Mouse (Mus musculus): ENCODE results near the gene Gpi1. TPM values are rescaled to one million over a fixed set of nuclear protein-coding genes. Genes with fewer than 3 reads are reported as not detected.
"Not testable (repeated sequence)": the region's sequence is repeated elsewhere in the genome, so short reads cannot be mapped to it uniquely, and the experiment has no call there.

Gpi1 gene
- polyA plus RNA-seq, 1 experiment from 2014 or later: 245 TPM

DNA sequence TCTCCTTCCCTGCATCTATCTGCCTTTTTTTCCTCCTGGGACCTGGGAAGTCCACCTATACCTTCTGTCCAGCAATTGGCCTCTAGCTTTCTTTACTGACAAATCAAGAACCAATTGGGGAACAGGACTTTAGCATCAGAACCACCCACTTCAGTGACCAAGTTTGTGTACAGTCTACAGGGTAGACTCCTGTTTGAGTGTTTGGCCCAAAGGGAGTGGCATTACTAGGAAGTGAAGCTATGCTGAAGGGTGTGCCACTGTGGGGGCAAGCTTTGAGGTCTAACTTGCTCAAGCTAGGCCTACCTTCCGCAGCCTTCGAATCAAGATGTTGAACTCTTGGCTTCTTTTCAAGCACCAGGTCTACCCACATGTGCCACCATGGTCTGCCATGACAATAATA is 29.3 kb downstream of the Gpi1 start:
- H3K4me1 ChIP-seq: peaks cover 2% of the 10 kb centered on the region
- no peak overlapping the region for H3K27ac ChIP-seq
- H3K27me3 ChIP-seq (replicated peaks): no peaks in the 10 kb centered on the region
- no peak for ATAC-seq (replicated peaks)
- no peaks in the 10 kb centered on the region for H3K9me3 ChIP-seq
- H3K4me2 ChIP-seq: no peak overlapping the region
- no peak overlapping the region for H3K9ac ChIP-seq
- no peak overlapping the region for H3K4me3 ChIP-seq
- WGBS: 100% methylated on average over 2 of the region's 2 CpGs
- peaks cover 31% of the 10 kb centered on the region for H3K36me3 ChIP-seq (replicated peaks)

- Histone ChIP-seq H3K27ac (no peak overlapping the region), H3K4me1 (peaks cover 14% of the 10 kb centered on the region), H3K4me3 (no peak overlapping the region), H3K27me3 (replicated peaks) (no peaks in the 10 kb centered on the region), H3K36me3 (replicated peaks) (peaks cover 20% of the 10 kb centered on the region), H3K9me3 (no peaks in the 10 kb centered on the region), H3K9ac (no peak overlapping the region), H3K4me2 (no peak overlapping the region)
- ATAC-seq (replicated peaks): no peak
- WGBS: 54% methylated on average over 3 of the region's 3 CpGs
Observed at GRCm38 (mm10) chr7:34198346-34198745, 31.8 kb downstream of the Gpi1 start.

DNA sequence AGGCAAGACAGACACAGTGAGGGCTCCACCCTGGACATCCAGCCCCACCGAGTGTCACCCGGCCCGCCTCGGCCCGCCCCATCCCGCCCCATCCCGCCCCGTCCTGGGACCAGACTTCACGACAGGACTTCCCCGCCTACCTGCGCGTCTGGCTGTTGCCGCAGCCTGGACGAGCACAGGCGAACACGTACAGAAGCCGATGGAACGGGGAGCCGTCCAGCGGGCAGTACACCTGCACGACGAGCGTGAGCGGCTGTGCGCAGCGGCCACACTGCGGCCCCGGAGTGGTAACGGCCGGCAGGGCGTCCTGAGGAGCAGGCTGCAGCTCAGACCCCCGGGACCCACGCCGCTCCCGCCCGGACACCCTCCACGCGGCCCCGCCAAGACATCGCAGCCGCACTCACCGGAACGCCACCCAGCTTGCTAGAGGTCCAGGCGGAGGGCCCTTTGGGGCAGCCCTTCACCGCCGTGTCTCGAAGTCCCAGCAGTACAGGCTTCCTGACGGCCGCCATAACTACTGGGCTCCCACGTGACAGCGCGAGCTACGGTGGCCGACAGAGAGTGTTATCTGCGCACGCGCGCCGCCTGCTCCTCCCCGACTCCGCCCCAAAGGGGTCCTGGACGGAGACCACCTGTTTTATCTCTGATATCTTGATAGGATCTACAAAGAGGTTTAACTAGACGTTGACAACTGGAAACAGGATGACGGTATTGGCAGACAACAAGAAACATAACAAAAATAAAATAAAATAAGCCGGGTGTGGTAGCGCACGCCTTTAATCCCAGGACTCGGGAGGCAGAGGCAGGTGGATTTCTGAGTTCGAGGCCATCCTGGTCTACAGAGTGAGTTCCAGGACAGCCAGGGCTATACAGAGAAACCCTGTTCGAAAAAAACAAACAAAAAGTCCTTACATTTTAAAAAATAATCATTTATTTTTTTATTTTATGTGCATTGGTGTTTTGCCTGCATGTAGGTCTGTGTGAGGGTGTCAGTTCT is 33.7 kb downstream of the Gpi1 start, which contains the start of gene Pdcd2l:
TSS of gene Pdcd2l (minus strand) at position 530 of the 997 bp plus-strand sequence.
- Histone ChIP-seq H3K27ac (peak within 1 kb of the TSS; percentile 71), H3K9ac (peak within 1 kb of the TSS; percentile 89), H3K4me3 (peak within 1 kb of the TSS; percentile 69), H3K4me1 (peaks cover 14% of the 10 kb centered on the region), H3K36me3 (replicated peaks) (peaks cover 22% of the 10 kb centered on the region), H3K4me2 (peak within 1 kb of the TSS; percentile 87), H3K9me3 (no peaks in the 10 kb centered on the region), H3K27me3 (replicated peaks) (no peaks in the 10 kb centered on the region)
- ATAC-seq (replicated peaks): peak; percentile 96
- 4% methylated on average over 70 of the region's 70 CpGs for WGBS

DNA sequence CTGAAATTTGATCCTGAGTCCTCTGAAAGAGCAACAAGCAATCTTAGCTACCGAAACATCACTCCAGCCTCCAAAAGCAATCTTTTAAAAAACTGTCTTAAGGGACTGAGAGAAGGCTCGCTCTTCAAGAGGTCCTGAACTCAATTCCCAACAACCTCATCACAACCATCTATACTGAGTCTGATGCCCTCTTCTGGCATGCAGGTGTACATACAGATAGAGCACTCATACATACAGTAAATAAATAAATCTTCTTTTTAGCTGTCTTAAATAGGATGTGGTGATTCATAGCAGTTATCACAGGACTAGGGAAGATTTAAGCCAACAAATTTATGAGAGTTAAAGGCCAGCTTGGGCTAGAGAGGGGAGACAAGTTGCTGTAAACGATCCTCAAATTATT is 34.5 kb downstream of the Gpi1 start:
- no peak; the same call in 1 of the 2 replicates for ATAC-seq (replicated peaks)
- no peaks in the 10 kb centered on the region for H3K9me3 ChIP-seq
- H3K4me2 ChIP-seq: peak overlapping the region; percentile 87
- 52% methylated on average over 3 of the region's 3 CpGs for WGBS
- H3K9ac ChIP-seq: peak overlapping the region; percentile 89
- H3K4me3 ChIP-seq: peak overlapping the region; percentile 69
- H3K36me3 ChIP-seq (replicated peaks): peaks cover 16% of the 10 kb centered on the region; the same call in 1 of the 2 replicates
- H3K27ac ChIP-seq: no peak overlapping the region
- no peaks in the 10 kb centered on the region for H3K27me3 ChIP-seq (replicated peaks)
- H3K4me1 ChIP-seq: peaks cover 14% of the 10 kb centered on the region

- peaks cover 14% of the 10 kb centered on the region for H3K4me1 ChIP-seq
- ATAC-seq (replicated peaks): no peak
- no peak overlapping the region for H3K27ac ChIP-seq
- WGBS: 96% methylated on average over 6 of the region's 6 CpGs
- no peaks in the 10 kb centered on the region for H3K9me3 ChIP-seq
- H3K27me3 ChIP-seq (replicated peaks): no peaks in the 10 kb centered on the region
- no peak overlapping the region for H3K4me2 ChIP-seq
- H3K36me3 ChIP-seq (replicated peaks): peaks cover 29% of the 10 kb centered on the region
- no peak overlapping the region for H3K9ac ChIP-seq
- no peak overlapping the region for H3K4me3 ChIP-seq
Observed at GRCm38 (mm10) chr7:34192825-34193224, 37.3 kb downstream of the Gpi1 start.

DNA sequence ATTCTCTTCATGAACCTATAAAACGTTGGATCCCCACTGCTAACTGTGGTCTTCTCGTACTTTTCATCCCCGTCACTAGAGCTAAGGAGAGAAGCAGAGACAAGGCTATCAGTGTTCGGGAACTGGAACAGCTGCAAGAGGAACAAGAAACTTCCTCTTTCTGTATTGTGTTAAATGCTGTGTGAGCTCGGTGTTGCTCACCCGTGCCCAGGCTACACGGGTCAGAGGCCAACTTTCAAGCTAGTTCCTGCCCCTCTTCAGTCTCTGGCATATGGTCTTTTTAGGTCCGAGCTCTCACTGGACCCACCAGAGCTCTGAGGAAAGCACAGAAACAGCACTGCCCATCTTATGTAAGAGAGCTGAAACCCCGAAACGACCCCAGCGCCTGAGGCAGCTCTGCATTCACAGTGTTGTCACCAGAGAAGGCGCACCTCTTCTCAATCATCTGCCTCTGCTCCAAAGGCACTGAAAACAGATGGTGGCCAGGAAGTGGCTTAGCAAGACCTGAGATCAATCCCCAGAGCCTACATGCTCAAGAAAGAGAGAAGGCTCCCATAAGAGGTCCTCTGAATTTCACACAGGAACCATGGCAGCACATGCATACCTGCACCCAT is 40.7 kb downstream of the Gpi1 start:
- ATAC-seq (replicated peaks): no peak
- Histone ChIP-seq H3K27me3 (replicated peaks) (no peaks in the 10 kb centered on the region), H3K27ac (no peak overlapping the region), H3K36me3 (replicated peaks) (peaks cover 48% of the 10 kb centered on the region), H3K4me1 (no peaks in the 10 kb centered on the region), H3K4me3 (no peak overlapping the region), H3K9me3 (no peaks in the 10 kb centered on the region), H3K9ac (no peak overlapping the region), H3K4me2 (no peak overlapping the region)
- 91% methylated on average over 12 of the region's 12 CpGs for WGBS

DNA sequence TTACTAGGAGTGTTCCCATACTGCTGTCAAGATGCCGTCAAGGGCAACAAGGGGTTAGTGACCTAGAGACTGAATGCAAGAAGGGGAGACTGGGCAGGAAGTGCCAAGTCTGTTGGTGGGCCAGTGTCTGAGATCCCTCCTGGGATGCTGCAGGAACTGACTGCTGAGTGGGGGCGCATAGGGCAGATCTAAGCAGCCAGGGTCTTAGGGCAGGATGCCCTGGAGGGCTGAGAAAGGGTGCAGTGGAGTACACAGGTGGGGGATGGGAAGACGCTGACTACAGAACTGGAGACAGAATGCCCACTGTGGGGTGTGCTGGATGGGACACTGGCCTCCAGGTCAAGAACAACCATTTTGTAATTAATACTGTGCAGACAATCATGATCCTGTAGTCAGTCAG is 46.3 kb downstream of the Gpi1 start:
- H3K4me3 ChIP-seq: no peak overlapping the region
- WGBS: 86% methylated on average over 3 of the region's 3 CpGs
- no peak overlapping the region for H3K9ac ChIP-seq
- H3K27me3 ChIP-seq (replicated peaks): no peaks in the 10 kb centered on the region
- H3K4me1 ChIP-seq: no peaks in the 10 kb centered on the region
- H3K4me2 ChIP-seq: no peak overlapping the region
- ATAC-seq (replicated peaks): no peak
- no peak overlapping the region for H3K27ac ChIP-seq
- H3K9me3 ChIP-seq: no peaks in the 10 kb centered on the region
- peaks cover 41% of the 10 kb centered on the region for H3K36me3 ChIP-seq (replicated peaks)

- Histone ChIP-seq H3K36me3 (replicated peaks) (peaks cover 37% of the 10 kb centered on the region), H3K4me2 (no peak overlapping the region), H3K4me1 (no peaks in the 10 kb centered on the region), H3K9me3 (no peaks in the 10 kb centered on the region), H3K27ac (no peak overlapping the region), H3K27me3 (replicated peaks) (no peaks in the 10 kb centered on the region), H3K9ac (no peak overlapping the region), H3K4me3 (no peak overlapping the region)
- ATAC-seq (replicated peaks): no peak
- 93% methylated on average over 13 of the region's 13 CpGs for WGBS
Observed at GRCm38 (mm10) chr7:34183356-34183755, 46.8 kb downstream of the Gpi1 start.

DNA sequence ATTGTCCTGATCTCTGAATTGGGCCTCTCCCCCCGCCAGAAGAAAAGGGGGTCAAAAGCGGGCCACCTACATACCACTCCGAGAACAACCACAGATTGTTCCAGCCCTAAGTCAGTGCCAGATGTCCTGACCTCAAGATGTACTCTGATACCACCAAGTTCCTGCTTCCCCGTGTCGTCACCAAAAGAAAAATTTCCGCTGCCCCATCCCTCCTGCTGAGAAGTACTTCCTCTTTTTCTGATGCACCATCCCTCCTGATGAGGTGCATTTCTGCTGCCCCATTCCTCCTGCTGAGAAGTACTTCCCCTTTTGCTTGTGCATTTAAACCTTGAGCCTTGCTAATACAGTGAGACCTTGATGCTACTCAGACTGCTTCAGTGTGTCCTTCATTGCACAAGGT is 53.9 kb downstream of the Gpi1 start:
- H3K27me3 ChIP-seq (replicated peaks); H3K27ac ChIP-seq; H3K4me2 ChIP-seq; H3K4me3 ChIP-seq; H3K4me1 ChIP-seq; H3K9me3 ChIP-seq; H3K36me3 ChIP-seq (replicated peaks); H3K9ac ChIP-seq; ATAC-seq (replicated peaks): not testable (repeated sequence)
- 82% methylated on average over 6 of the region's 6 CpGs for WGBS

DNA sequence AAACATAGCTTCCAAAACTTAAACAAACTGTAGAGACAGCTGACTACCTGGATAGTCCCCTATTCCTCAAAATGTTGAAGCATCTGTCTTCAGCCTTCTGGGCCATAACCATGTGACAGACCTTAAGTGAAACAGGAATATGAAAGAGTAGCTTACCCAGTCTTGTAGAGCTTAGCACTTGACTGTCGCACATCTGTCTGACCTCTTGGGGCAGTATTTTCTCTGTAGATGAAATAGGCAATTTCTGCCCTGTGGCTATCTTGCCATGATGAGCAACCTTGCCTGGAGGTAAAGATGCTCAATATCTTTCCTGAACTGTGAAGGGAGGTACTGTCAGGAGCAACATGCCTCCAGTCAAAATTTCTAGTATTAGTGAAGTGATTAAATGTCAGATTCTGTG is 57.9 kb downstream of the Gpi1 start:
- no peaks in the 10 kb centered on the region for H3K36me3 ChIP-seq (replicated peaks)
- H3K9me3 ChIP-seq: no peaks in the 10 kb centered on the region
- H3K27ac ChIP-seq: no peak overlapping the region
- H3K27me3 ChIP-seq (replicated peaks): no peaks in the 10 kb centered on the region
- H3K4me2 ChIP-seq: no peak overlapping the region
- peaks cover 5% of the 10 kb centered on the region for H3K4me1 ChIP-seq
- no peak overlapping the region for H3K4me3 ChIP-seq
- 85% methylated on average over 1 of the region's 1 CpGs for WGBS
- ATAC-seq (replicated peaks): no peak
- H3K9ac ChIP-seq: no peak overlapping the region

GRCm38 (mm10) chr7:34169454-34169853 is 60.7 kb downstream of the Gpi1 start, which contains the start of gene Uba2:
Uba2 (minus strand) TSS chr7:34169599.
- no peak for ATAC-seq (replicated peaks)
- Histone ChIP-seq H3K27ac (peak within 1 kb of the TSS; percentile 84), H3K36me3 (replicated peaks) (0 out of 2 replicates have a peak, but pooled peaks cover 3% of the 10 kb centered on the region), H3K4me3 (peak within 1 kb of the TSS; percentile 98), H3K9ac (peak within 1 kb of the TSS; percentile 86; the same call in 1 of the 2 replicates), H3K4me1 (peaks cover 13% of the 10 kb centered on the region), H3K4me2 (peak within 1 kb of the TSS; percentile 76), H3K9me3 (no peaks in the 10 kb centered on the region), H3K27me3 (replicated peaks) (no peaks in the 10 kb centered on the region)
- WGBS: 83% methylated on average over 3 of the region's 3 CpGs

DNA sequence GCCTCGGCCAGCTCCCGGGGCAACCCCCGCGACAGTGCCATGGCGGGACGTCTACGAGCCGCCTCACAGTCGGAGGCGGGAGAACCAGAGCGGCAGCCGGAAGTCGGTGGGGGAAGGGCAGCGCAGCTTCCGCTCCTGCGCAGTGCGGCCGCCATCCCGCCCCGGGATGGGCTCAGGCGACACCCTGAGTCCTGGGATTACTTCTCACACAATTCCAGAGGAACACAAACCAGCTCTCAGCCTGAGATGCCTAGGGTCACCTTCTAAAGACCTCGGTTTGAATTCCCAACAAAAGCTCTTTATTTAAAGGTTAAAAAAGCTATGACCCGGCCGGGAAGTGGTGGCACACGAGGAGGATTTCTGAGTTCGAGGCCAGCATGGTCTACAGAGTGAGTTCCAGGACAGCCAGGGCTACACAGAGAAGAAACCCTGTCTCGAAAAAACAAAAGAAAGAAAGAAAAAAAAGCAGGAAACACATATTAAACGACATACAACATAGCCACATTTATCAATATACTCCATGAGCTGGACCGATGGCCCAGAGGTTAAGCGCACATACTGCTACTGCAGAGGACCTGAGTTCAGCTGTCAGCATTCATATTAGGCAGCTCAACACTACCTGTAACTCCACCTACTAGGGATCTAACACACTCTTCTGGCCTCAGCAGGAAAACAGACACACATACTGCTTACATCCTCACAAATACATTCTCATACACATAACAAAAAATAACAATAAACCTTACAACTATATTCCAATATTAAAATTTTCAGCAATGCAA is 61.5 kb downstream of the Gpi1 start:
- peak overlapping the region; percentile 76 for H3K4me2 ChIP-seq
- peak overlapping the region; percentile 86 for H3K9ac ChIP-seq
- peaks cover 13% of the 10 kb centered on the region for H3K4me1 ChIP-seq
- H3K27me3 ChIP-seq (replicated peaks): no peaks in the 10 kb centered on the region
- H3K4me3 ChIP-seq: peak overlapping the region; percentile 98
- peak; percentile 97 for ATAC-seq (replicated peaks)
- H3K9me3 ChIP-seq: no peaks in the 10 kb centered on the region
- peak overlapping the region; percentile 84 for H3K27ac ChIP-seq
- 9% methylated on average over 30 of the region's 30 CpGs for WGBS
- peaks cover 6% of the 10 kb centered on the region for H3K36me3 ChIP-seq (replicated peaks)
